Mouse (Mus musculus): ENCODE data around the gene 4933416C03Rik.

4933416C03Rik gene

DNA sequence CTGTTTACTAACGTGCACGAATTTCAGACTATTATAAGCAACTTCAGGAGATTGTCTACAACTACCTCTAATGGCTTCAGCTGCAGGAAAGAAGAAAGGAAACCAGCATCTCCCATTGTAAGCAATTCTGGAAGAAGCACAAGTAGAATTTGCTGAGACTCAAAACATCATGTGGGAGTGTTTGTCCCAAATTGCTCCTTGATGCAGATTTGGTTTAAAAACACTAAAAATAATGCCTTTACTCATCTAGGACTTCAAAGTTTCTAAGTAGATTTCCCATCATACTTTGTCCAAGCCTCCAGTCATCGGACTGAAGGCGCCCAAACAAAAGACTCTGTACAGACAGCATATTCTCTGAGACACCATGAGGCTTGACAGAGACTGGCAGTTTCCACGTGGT is 37.8 kb downstream of the 4933416C03Rik start:
- no peak for DNase-seq
